Mouse (Mus musculus): Measurements from ENCODE around the gene Cabp7. TPM values are rescaled to one million over a fixed set of nuclear protein-coding genes. Genes with fewer than 3 reads are reported as not detected.
"Not testable (repeated sequence)": the region's sequence is repeated elsewhere in the genome, so short reads cannot be mapped to it uniquely, and the experiment has no call there.

Gene Cabp7
- polyA plus RNA-seq, 1 experiment from 2014 or later: 0.27 TPM

DNA sequence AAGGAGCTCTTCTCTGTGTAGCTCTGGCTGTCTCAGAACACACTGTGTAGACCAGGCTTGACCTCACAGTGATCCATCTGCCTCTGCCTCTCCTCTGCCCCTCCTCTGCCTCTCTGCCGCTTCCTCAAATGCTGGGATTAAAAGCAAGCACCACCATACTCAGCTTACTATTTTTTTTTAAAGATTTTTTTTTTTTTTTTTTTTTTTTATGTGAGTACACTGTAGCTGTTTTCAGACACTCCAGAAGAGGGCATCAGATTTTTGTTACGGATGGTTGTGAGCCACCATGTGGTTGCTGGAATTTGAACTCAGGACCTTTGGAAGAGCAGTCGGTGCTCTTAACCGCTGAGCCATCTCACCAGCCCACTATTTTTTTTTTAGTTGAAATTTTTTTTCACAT, 36.4 kb downstream of the Cabp7 start:
- not testable (repeated sequence) for H3K27me3 ChIP-seq (ENCODE audit: control insufficient read depth, insufficient read depth, low read length); H3K4me1 ChIP-seq (ENCODE audit: control insufficient read depth, insufficient read depth, low read length); H3K27ac ChIP-seq (ENCODE audit: low read length); ATAC-seq (ENCODE audit: insufficient read depth, low FRiP score); H3K36me3 ChIP-seq (ENCODE audit: control insufficient read depth, insufficient read depth, low read length); H3K9ac ChIP-seq (ENCODE audit: low read length); H3K9me3 ChIP-seq (replicated peaks; ENCODE audit: control insufficient read depth, low read length); H3K4me2 ChIP-seq (ENCODE audit: low read depth, low read length); H3K4me3 ChIP-seq (replicated peaks; ENCODE audit: low read length)
- WGBS: 78% methylated on average over 4 of the region's 4 CpGs

DNA sequence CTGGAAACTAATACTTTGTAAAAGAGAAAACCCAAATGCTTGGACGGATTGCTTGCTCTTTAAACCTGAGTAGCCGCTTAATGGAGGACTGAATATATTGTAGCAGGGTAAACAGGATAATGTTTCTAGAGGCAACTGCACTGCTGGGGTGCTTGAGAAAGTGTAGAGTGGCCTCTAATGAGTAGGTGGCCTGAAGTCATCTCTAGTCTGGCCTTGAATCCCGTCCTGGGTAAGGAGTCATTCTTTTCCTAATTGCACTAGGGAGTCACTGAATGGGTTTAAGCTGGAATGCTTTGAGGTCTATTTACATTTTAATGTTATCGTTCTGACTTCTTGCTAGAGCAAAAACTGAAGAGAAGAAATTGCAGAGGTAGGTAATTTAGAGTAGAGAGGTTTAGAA, 41.4 kb downstream of the Cabp7 start:
- 4% methylated on average over 4 of the region's 4 CpGs for WGBS
- Histone ChIP-seq H3K36me3 (ENCODE audit: control insufficient read depth, insufficient read depth, low read length) (peaks cover 9% of the 10 kb centered on the region), H3K27ac (ENCODE audit: low read length) (peak overlapping the region; percentile 66; the same call in 1 of the 2 replicates), H3K4me1 (ENCODE audit: control insufficient read depth, insufficient read depth, low read length) (peaks cover 17% of the 10 kb centered on the region), H3K9me3 (replicated peaks; ENCODE audit: control insufficient read depth, low read length) (no peaks in the 10 kb centered on the region), H3K9ac (ENCODE audit: low read length) (peak overlapping the region; percentile 78), H3K4me3 (replicated peaks; ENCODE audit: low read length) (peak overlapping the region; percentile 86), H3K27me3 (ENCODE audit: control insufficient read depth, insufficient read depth, low read length) (no peaks in the 10 kb centered on the region), H3K4me2 (ENCODE audit: low read depth, low read length) (peak overlapping the region; percentile 91)
- ATAC-seq (ENCODE audit: insufficient read depth, low FRiP score): no peak

DNA sequence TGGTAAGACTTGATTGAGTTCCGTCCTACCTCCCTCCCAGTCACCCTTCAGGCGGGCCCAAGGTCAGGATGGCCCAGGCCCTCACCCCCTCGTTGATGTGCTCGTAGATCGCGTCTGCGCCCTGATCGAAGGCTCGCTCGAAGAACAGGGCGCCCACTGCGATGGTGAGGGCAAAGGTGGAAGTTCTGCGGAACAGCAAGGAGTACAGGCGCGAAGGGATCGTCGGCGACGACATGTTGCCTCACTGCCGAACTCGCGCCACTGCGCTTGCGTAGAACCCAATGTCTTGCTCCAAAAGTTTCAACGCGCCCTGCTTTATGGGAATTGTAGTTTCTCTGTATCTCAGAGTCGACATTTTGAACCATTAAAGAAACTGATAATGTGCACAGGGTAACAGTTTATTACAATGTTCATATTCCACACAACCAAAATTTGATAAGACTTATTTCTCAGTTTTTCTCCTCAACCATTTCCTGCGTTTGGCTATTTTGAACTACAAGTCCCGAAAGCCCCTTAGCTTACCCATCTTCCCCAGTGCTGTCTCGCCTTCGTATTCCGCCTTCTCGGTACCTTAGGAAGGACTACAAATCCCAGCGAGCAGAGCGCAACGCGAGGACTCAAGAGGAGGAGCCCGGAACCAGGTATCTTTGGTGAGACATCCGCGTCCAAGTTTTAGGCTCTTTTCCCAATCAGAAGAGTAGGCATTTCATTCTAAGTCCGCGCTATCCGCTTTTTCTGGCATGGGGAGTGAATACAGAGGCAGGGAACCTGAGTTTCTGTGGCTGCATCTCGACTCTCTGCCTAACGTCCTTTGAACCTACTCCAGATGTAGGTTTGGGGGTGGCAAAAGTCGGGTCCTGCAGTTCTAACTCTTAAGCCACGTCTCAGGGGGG, 42.3 kb downstream of the Cabp7 start, which contains the start of the genes Uqcr10 and Zmat5:
TSS of gene Uqcr10 (minus strand) at position 271 of the 893 bp plus-strand sequence.
TSS of gene Zmat5 (plus strand) at position 607 of the 893 bp plus-strand sequence.
- Histone ChIP-seq H3K9me3 (replicated peaks; ENCODE audit: control insufficient read depth, low read length) (no peaks in the 10 kb centered on the region), H3K36me3 (ENCODE audit: control insufficient read depth, insufficient read depth, low read length) (peaks cover 9% of the 10 kb centered on the region)
- WGBS: under 1% methylated on average over 47 of the region's 47 CpGs

DNA sequence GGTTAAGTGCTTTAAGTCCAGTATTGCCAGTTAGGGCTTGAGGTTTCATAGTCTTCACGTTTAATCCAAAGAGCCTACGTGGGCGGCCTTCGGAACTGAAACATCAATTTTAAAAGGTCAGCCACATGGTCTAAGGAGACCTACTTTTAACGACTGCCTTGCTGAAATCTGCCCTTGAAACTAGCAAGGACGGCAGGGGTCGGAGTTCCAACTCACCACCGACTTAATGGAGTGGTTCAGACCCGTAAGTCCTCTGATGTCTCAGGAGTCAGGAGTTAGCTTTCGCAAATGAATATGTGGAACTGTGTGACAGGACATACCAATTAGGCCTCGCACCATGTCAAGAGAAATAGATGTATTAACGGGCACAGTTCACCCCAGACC, 42.9 kb downstream of the Cabp7 start:
- no peaks in the 10 kb centered on the region for H3K27me3 ChIP-seq (ENCODE audit: control insufficient read depth, insufficient read depth, low read length)
- H3K27ac ChIP-seq (ENCODE audit: low read length): peak overlapping the region; percentile 80
- 2% methylated on average over 12 of the region's 12 CpGs for WGBS
- H3K4me1 ChIP-seq (ENCODE audit: control insufficient read depth, insufficient read depth, low read length): peaks cover 17% of the 10 kb centered on the region
- H3K36me3 ChIP-seq (ENCODE audit: control insufficient read depth, insufficient read depth, low read length): peaks cover 9% of the 10 kb centered on the region
- ATAC-seq (ENCODE audit: insufficient read depth, low FRiP score): no peak
- H3K9ac ChIP-seq (ENCODE audit: low read length): peak overlapping the region; percentile 95
- peak overlapping the region; percentile 87 for H3K4me2 ChIP-seq (ENCODE audit: low read depth, low read length)
- peak overlapping the region; percentile 86 for H3K4me3 ChIP-seq (replicated peaks; ENCODE audit: low read length)
- H3K9me3 ChIP-seq (replicated peaks; ENCODE audit: control insufficient read depth, low read length): no peaks in the 10 kb centered on the region

More for the DNA sequence above, 42.3 kb downstream of the Cabp7 start, which contains the start of the genes Uqcr10 and Zmat5:
- H3K4me3 ChIP-seq (replicated peaks; ENCODE audit: low read length): peak within 1 kb of the TSS; percentile 86
- no peaks in the 10 kb centered on the region for H3K27me3 ChIP-seq (ENCODE audit: control insufficient read depth, insufficient read depth, low read length)
- H3K27ac ChIP-seq (ENCODE audit: low read length): peak within 1 kb of the TSS; percentile 80
- peaks cover 17% of the 10 kb centered on the region for H3K4me1 ChIP-seq (ENCODE audit: control insufficient read depth, insufficient read depth, low read length)
- H3K4me2 ChIP-seq (ENCODE audit: low read depth, low read length): peak within 1 kb of the TSS; percentile 91
- peak; percentile 95 for ATAC-seq (ENCODE audit: insufficient read depth, low FRiP score)
- H3K9ac ChIP-seq (ENCODE audit: low read length): peak within 1 kb of the TSS; percentile 95

DNA sequence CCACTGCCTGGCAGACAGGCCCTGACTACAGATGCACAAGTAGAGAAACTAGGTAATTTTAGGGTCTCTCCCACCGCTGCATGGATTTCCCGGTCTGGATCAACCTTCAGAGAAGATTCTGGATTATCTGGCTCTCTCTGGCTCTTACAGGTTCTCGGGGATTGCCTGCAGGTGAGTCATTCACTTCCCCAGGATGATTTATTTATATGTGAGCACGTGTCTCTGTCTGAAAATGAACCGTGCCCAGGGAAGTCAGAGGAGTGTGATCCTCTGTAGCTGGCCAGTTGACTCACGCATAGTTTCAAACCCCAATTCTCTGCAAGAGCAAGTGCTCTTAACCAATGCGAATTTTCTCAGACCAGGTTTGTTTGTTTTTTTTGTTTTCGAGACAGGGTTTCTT, 45.9 kb downstream of the Cabp7 start:
- no peak overlapping the region for H3K9ac ChIP-seq (ENCODE audit: low read length)
- no peak for ATAC-seq (ENCODE audit: insufficient read depth, low FRiP score)
- no peaks in the 10 kb centered on the region for H3K27me3 ChIP-seq (ENCODE audit: control insufficient read depth, insufficient read depth, low read length)
- no peak overlapping the region for H3K4me2 ChIP-seq (ENCODE audit: low read depth, low read length)
- H3K4me1 ChIP-seq (ENCODE audit: control insufficient read depth, insufficient read depth, low read length): peaks cover 20% of the 10 kb centered on the region
- H3K36me3 ChIP-seq (ENCODE audit: control insufficient read depth, insufficient read depth, low read length): peaks cover 9% of the 10 kb centered on the region
- no peak overlapping the region for H3K4me3 ChIP-seq (replicated peaks; ENCODE audit: low read length)
- no peak overlapping the region for H3K27ac ChIP-seq (ENCODE audit: low read length)
- 73% methylated on average over 8 of the region's 8 CpGs for WGBS
- no peaks in the 10 kb centered on the region for H3K9me3 ChIP-seq (replicated peaks; ENCODE audit: control insufficient read depth, low read length)

DNA sequence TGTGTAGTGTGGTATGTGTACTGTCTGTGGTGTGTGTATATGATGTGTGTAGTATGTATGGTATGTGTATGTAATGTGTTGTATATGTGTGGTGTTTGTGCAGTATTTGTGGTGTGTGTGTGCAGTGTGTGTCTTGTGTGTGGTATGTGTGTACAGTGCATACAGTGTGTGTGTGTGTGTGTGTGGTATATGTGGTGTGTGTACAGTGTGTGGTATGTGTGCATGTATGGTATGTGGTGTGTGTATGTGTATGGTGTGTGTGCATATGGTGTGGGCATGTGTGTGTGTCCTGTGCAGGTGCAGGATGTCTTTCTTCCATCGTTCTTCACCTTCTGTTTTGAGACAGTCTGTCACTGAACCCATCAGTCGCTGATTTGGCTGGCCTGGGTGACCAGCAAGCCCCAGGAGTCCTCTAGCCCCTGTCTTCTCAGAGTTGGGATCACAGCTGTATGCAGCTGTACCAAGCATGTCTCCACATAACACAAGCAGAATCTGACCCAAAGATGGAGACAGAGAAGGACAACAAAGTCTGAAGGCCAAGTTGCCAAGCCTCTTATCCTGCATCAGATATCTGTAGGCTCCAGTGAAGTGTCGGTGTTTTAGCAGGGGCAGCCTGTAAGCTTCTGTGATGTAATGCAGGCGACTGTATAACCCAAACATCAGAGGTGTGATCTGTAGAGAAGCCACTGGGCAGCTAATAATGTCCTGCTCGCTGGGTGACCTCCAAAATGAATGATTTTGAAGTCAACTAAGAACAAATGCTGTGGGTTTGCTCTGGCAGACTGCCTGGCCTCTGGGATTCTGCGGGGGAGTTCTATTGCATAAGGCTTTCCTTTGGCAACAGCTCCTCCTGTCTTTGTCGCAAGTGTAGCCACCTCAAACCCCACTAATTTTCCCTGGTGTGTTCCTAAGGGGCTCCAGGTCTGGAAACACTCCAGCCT, 49.3 kb downstream of the Cabp7 start:
- no peak overlapping the region; the same call in 1 of the 2 replicates for H3K27ac ChIP-seq (ENCODE audit: low read length)
- H3K36me3 ChIP-seq (ENCODE audit: control insufficient read depth, insufficient read depth, low read length): peaks cover 9% of the 10 kb centered on the region
- peak; percentile 34; the same call in 1 of the 2 replicates for ATAC-seq (ENCODE audit: insufficient read depth, low FRiP score)
- no peaks in the 10 kb centered on the region; the same call in 1 of the 2 replicates for H3K9me3 ChIP-seq (replicated peaks; ENCODE audit: control insufficient read depth, low read length)
- no peak overlapping the region for H3K4me2 ChIP-seq (ENCODE audit: low read depth, low read length)
- H3K4me3 ChIP-seq (replicated peaks; ENCODE audit: low read length): no peak overlapping the region
- H3K27me3 ChIP-seq (ENCODE audit: control insufficient read depth, insufficient read depth, low read length): no peaks in the 10 kb centered on the region
- WGBS: 31% methylated on average over 7 of the region's 7 CpGs
- H3K9ac ChIP-seq (ENCODE audit: low read length): no peak overlapping the region
- peaks cover 5% of the 10 kb centered on the region; the same call in 1 of the 2 replicates for H3K4me1 ChIP-seq (ENCODE audit: control insufficient read depth, insufficient read depth, low read length)

DNA sequence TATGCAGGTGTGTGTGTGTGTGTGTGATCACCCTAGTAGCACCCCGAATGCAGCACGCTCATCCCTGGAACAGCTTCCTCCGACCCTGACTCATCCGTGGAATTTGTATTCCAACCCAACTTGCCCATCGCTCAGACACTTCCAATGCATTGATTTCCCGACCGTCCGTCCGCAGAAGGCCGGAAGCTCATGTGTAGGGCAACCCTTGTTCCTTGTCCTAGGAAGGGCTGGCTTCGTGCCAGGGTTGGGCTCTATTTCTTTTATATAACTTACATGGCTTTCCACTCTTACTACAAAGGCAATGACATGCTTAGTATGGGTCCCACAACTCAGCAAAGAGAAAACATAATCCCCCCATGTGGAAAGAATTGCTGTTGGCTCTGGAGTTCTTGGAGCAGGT, 54.4 kb downstream of the Cabp7 start:
- no peak for ATAC-seq (ENCODE audit: insufficient read depth, low FRiP score)
- WGBS: 83% methylated on average over 11 of the region's 11 CpGs
- no peaks in the 10 kb centered on the region for H3K36me3 ChIP-seq (ENCODE audit: control insufficient read depth, insufficient read depth, low read length)
- H3K4me3 ChIP-seq (replicated peaks; ENCODE audit: low read length): no peak overlapping the region
- H3K27me3 ChIP-seq (ENCODE audit: control insufficient read depth, insufficient read depth, low read length): no peaks in the 10 kb centered on the region
- H3K9ac ChIP-seq (ENCODE audit: low read length): no peak overlapping the region
- H3K9me3 ChIP-seq (replicated peaks; ENCODE audit: control insufficient read depth, low read length): no peaks in the 10 kb centered on the region; the same call in 1 of the 2 replicates
- no peak overlapping the region for H3K27ac ChIP-seq (ENCODE audit: low read length)
- H3K4me2 ChIP-seq (ENCODE audit: low read depth, low read length): no peak overlapping the region
- peaks cover 8% of the 10 kb centered on the region; the same call in 1 of the 2 replicates for H3K4me1 ChIP-seq (ENCODE audit: control insufficient read depth, insufficient read depth, low read length)

DNA sequence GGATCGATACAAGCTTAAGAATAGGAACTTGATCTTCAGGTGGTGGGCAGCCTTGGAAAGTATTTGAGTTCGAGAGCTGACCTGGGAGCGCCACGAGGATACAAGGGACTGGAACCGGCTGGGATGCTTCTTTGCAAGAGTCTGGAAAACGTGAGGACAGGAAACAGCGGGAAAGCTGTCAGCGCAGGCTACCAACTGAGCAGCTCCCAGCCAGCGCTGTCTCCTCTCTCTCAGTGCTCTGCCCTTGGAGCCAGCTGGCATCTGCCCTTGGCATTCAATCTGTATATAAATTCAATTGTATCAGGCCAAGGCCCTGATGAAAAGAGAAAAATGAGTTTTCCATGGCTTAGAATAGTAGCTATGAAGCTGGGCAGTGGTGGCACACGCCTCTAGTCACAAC, 55.4 kb downstream of the Cabp7 start:
- H3K9ac ChIP-seq (ENCODE audit: low read length): 0 out of 2 replicates have a peak overlapping the region, but pooled peaks have one; percentile 37
- 54% methylated on average over 10 of the region's 10 CpGs for WGBS

More for the DNA sequence above, 55.4 kb downstream of the Cabp7 start:
- Histone ChIP-seq H3K36me3 (ENCODE audit: control insufficient read depth, insufficient read depth, low read length) (no peaks in the 10 kb centered on the region), H3K4me1 (ENCODE audit: control insufficient read depth, insufficient read depth, low read length) (peaks cover 8% of the 10 kb centered on the region; the same call in 1 of the 2 replicates), H3K9me3 (replicated peaks; ENCODE audit: control insufficient read depth, low read length) (no peaks in the 10 kb centered on the region; the same call in 1 of the 2 replicates), H3K27me3 (ENCODE audit: control insufficient read depth, insufficient read depth, low read length) (no peaks in the 10 kb centered on the region), H3K27ac (ENCODE audit: low read length) (no peak overlapping the region), H3K4me2 (ENCODE audit: low read depth, low read length) (no peak overlapping the region), H3K4me3 (replicated peaks; ENCODE audit: low read length) (no peak overlapping the region)
- no peak for ATAC-seq (ENCODE audit: insufficient read depth, low FRiP score)
